Mouse (Mus musculus) ES-E14 (cell line): ENCODE results near the gene Card9. TPM values are rescaled to one million over a fixed set of nuclear protein-coding genes. Genes with fewer than 3 reads are reported as not detected.

Source experiments
- DNase-seq: peaks from one replicate; pipeline ENCODE4 v3.0.0-alpha.2; 2013; ENCODE audit warnings: low read depth, low spot score
- H3K27ac ChIP-seq: 2 replicates; pipeline ENCODE4 v1.5.1; 2012; ENCODE audit warnings: low read depth, mild to moderate bottlenecking, low read length, moderate library complexity, mixed read lengths; ENCODE audit not compliant: poor library complexity, insufficient read depth, severe bottlenecking
- H3K36me3 ChIP-seq: 2 replicates; pipeline ENCODE4 v1.6.1; 2012; ENCODE audit warnings: mild to moderate bottlenecking, low read length, moderate library complexity, mixed read lengths; ENCODE audit not compliant: control insufficient read depth, poor library complexity, insufficient read depth, severe bottlenecking
- H3K4me1 ChIP-seq, 2 experiments: fragments of 150-350 bp in 1 of 2; sonication (generic) in 1 of 2; 2 replicates each; pipeline ENCODE4 v1.6.1; 2012; ENCODE audit warnings: low read length in 2 of 2, mild to moderate bottlenecking in 1 of 2, mixed read lengths in 1 of 2; ENCODE audit not compliant: control insufficient read depth in 2 of 2, insufficient read depth in 2 of 2, poor library complexity in 1 of 2
- H3K4me3 ChIP-seq, 2 experiments: fragments of 150-350 bp in 1 of 2; sonication (generic) in 1 of 2; 2 replicates each; pipeline ENCODE4 v1.5.1; 2012; ENCODE audit warnings: low read length in 2 of 2, low read depth in 1 of 2, mild to moderate bottlenecking in 1 of 2, mixed read lengths in 1 of 2; ENCODE audit not compliant: insufficient read depth in 1 of 2, poor library complexity in 1 of 2, severe bottlenecking in 1 of 2
- H3K9ac ChIP-seq: 2 replicates; pipeline ENCODE4 v1.6.1; 2012; ENCODE audit warnings: low read depth, mild to moderate bottlenecking, low read length, mixed read lengths; ENCODE audit not compliant: poor library complexity, insufficient read depth, severe bottlenecking
- H3K9me3 ChIP-seq: fragments of 150-350 bp; sonication (generic); 2 replicates; pipeline ENCODE4 v1.6.1; 2012; ENCODE audit warnings: low read depth, mild to moderate bottlenecking, low read length; ENCODE audit not compliant: control insufficient read depth, insufficient read depth
- CHD2 ChIP-seq: IDR thresholded peaks from 2 replicates; pipeline ENCODE4 v1.6.1; 2014; ENCODE audit warnings: mild to moderate bottlenecking, low read depth, low read length, inconsistent platforms
- HCFC1 ChIP-seq: IDR thresholded peaks from 2 replicates; pipeline ENCODE4 v1.6.1; 2012; ENCODE audit warnings: low read length, inconsistent platforms, borderline replicate concordance; ENCODE audit not compliant: insufficient read depth
- MAFK ChIP-seq: IDR thresholded peaks from 2 replicates; pipeline ENCODE4 v1.6.1; 2014; ENCODE audit warnings: mild to moderate bottlenecking, low read depth, low read length, inconsistent platforms; ENCODE audit not compliant: insufficient read depth
- ZC3H11A ChIP-seq: IDR thresholded peaks from 2 replicates; pipeline ENCODE4 v1.6.1; 2012; ENCODE audit warnings: low read depth, mild to moderate bottlenecking, inconsistent platforms, low read length, borderline replicate concordance
- ZNF384 ChIP-seq: IDR thresholded peaks from 2 replicates; pipeline ENCODE4 v1.6.1; 2012; ENCODE audit warnings: low read depth, low read length, inconsistent platforms
- in situ Hi-C, 2 experiments: fragments of 600-800 bp; cut with MboI; formaldehyde crosslinking; loops; one replicate each; pipeline ENCODE4 v1.15.1; 2025; ENCODE audit warnings: low sequenced_read_pairs in 2 of 2, inconsistent platforms in 1 of 2; ENCODE audit not compliant: unreplicated experiment in 2 of 2
- total RNA-seq: library from RNA; depleted of rRNA; stranded (reverse); fragments of 300-350 nt; gene quantifications from 2 replicates; pipeline ENCODE4 v1.2.3, GENCODE M21; 2012

Card9 gene
- total RNA-seq, 1 experiment: 0.76 TPM

- Histone ChIP-seq H3K4me3 (no peak overlapping the region), H3K27ac (no peak overlapping the region), H3K36me3 (peaks cover 87% of the 10 kb centered on the region), H3K4me1 (no peaks in the 10 kb centered on the region), H3K9ac (no peak overlapping the region), H3K9me3 (no peaks in the 10 kb centered on the region)
- no peak for TF ChIP-seq ZNF384
- no peak for TF ChIP-seq HCFC1
- no peak for TF ChIP-seq MAFK
- no peak for TF ChIP-seq CHD2
- TF ChIP-seq ZC3H11A: no peak
- in situ Hi-C loops: no loop called here
- DNase-seq: no peak
Observed at GRCm38 (mm10) chr2:26367911-26368310, 7.2 kb upstream of the Card9 start.

DNA sequence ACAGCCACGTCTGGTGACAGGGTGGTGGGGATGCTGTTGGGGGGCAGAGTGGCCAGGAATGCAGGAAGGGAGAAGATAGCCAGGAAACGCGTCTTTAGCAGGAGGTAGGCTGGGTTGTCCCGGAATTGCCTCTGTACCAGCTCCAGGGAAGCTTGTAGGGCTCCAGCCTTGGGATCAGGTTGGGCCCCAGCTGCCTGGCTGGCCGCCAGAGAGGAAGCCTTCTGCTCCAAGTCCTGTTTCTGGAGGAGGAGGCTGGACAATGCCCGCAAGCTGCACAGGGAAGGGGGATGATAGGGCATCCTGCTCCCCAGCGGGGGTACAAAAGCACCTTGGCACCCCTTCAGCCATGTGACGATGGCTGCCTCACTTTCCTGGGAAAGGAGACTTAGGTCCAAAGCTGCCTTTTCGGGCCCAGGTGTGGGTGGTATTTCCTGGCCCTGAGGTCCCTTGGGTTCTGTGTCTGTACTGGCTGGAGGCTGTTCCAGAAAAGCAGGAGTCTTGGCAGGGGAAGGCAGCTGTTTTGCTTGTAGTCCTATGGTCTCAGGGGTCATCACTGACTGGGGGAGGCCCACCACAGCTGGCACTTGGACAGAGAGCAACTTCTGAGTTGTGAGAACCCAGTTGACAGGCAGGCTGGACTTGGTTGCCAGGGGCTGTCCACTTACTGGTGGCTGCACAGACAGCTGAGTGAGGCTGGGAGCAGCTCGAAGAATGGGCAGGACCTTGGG, 4.2 kb upstream of the Card9 start:
- TF ChIP-seq ZNF384 (no peak), ZC3H11A (no peak), CHD2 (no peak), HCFC1 (no peak), MAFK (no peak)

GRCm38 (mm10) chr2:26363481-26363880, 2.8 kb upstream of the Card9 start:
- TF ChIP-seq ZC3H11A: no peak
- no peak for TF ChIP-seq HCFC1
- TF ChIP-seq ZNF384: no peak
- TF ChIP-seq CHD2: no peak
- TF ChIP-seq MAFK: no peak
- H3K36me3 ChIP-seq: peaks cover 50% of the 10 kb centered on the region
- in situ Hi-C loops: no loop called here
- H3K4me1 ChIP-seq: no peaks in the 10 kb centered on the region
- no peak overlapping the region for H3K4me3 ChIP-seq
- no peaks in the 10 kb centered on the region for H3K9me3 ChIP-seq
- H3K9ac ChIP-seq: no peak overlapping the region
- H3K27ac ChIP-seq: no peak overlapping the region
- DNase-seq: no peak

More for the DNA sequence above, 4.2 kb upstream of the Card9 start:
- in situ Hi-C loops: no loop called here
- no peak for DNase-seq
- Histone ChIP-seq H3K4me1 (no peaks in the 10 kb centered on the region), H3K9ac (no peak overlapping the region), H3K27ac (no peak overlapping the region), H3K36me3 (peaks cover 64% of the 10 kb centered on the region), H3K9me3 (no peaks in the 10 kb centered on the region), H3K4me3 (no peak overlapping the region)

DNA sequence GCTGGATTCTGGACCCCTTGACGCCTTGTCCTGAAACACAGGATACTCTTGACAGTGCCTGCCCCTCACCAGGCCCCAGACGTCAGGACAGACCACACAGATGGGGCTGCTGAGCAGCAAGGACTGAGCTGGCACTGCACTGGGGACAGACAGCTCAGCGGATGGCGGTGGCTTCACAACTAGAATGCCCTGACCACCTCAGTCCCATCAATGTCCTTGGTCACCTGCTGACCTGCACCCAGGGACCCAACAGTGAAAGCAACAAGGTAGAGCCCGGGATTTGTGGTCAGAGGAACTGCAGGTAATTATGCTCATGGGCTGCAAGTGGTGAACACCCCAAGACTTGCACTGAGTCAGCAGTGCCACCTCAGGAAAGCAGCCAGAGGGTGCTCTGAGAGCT, 2.3 kb upstream of the Card9 start:
- in situ Hi-C loops: no loop called here
- Histone ChIP-seq H3K36me3 (peaks cover 45% of the 10 kb centered on the region), H3K4me3 (no peak overlapping the region), H3K9ac (no peak overlapping the region), H3K4me1 (no peaks in the 10 kb centered on the region), H3K9me3 (no peaks in the 10 kb centered on the region), H3K27ac (no peak overlapping the region)
- DNase-seq: no peak
- TF ChIP-seq ZNF384: no peak
- TF ChIP-seq CHD2: no peak
- no peak for TF ChIP-seq ZC3H11A
- TF ChIP-seq MAFK: no peak
- no peak for TF ChIP-seq HCFC1
